Mouse (Mus musculus) lung, postnatal 0 days (tissue): Measurements from ENCODE around the gene Ephb2.

Experiments used
- CTCF ChIP-seq: IDR thresholded peaks from 2 replicates; pipeline ENCODE4 v1.5.1; 2016; ENCODE audit warnings: antibody characterized with exemption, mild to moderate bottlenecking
- EP300 ChIP-seq: IDR thresholded peaks from 2 replicates; pipeline ENCODE4 v1.6.1; 2016; ENCODE audit warnings: antibody characterized with exemption, mild to moderate bottlenecking, control low read depth

DNA sequence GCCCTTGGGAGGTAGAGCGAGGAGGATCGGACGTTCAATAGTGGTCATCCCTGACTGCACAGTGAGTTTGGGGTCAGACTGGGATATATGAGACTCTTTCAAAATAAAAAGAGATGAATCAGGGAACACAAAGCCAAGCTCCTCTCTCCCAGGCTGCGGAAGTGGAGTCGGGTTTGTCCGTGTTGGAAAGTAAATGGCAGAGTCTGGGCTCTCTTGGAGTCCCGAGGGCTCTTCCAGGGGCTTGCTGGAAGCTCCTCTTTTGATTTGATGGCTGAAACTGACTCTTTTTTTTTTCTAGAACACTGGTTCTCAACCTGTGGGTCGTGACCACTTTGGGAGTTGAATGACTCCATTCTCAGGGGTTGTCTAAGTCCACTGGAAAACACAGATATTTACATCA lies 185.5 kb downstream of the Ephb2 start:
- TF ChIP-seq CTCF (no peak), EP300 (no peak)
